In the genomic region with DNA sequence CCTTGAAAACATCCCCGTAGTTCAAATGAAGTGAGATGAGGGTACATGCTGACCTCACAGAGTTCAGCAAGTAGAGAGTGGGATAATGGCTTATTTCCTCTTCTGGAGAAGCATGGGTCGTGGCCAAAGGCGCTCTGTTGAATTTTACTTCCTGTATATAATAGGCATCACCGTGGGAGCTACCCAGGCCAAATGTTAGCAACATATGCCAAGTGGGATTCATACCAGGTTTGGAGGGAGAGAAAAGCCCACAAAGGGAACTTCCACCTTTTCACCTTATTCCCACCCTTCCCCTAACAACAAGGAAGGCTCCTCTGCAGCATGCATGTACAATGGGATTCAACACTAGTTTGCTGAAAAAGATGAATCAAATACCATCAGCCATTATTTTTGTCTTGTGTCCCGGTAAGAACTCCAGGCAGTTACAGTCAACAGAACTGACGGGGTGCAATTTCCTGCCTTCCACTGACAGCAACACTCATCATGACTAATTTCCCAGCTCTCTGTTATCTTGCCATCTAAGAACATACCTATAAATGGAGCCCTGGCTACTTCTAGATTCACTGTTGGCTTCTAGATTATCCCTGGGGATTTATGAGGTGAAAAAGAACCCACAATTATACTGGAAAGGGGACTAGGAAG, we compare ENCODE assay signal across 20 mouse cellular contexts. TPM values are rescaled to one million over a fixed set of nuclear protein-coding genes. Genes with fewer than 3 reads are reported as not detected.
DNase-seq lines count a peak whose midpoint lies in the region; ATAC-seq and TF ChIP-seq lines count a peak whose summit lies in the region.
"Had no signal": no experiment of that assay in that cellular context is flagged by ENCODE, and none has a peak within 500 bp of the region (broad histone marks: within the 10 kb centered on the region; RNA-seq: fewer than 3 reads in every experiment).

No protein-coding gene starts in this region.

- no peak overlapping the region for H3K9ac ChIP-seq in kidney, embryonic 16.5 days (replicated peaks; ENCODE audit: low read length)
- H3K9ac ChIP-seq: embryonic facial prominence, embryonic 12.5 days; heart, embryonic 12.5 days; midbrain, embryonic 12.5 days had no signal

- peak; percentile 55 for DNase-seq in kidney, adult 2 months
- DNase-seq in cerebellum, adult 11 months: peak; percentile 43
- DNase-seq in cerebellum, adult 9-11 months: peak; percentile 66
- DNase-seq in lung, postnatal 25 days (ENCODE audit: low spot score): peak; percentile 35
- no peak for DNase-seq in thymus, postnatal 10 days (ENCODE audit: low spot score in 2 of 2)
- no peak for DNase-seq in c-Kit-positive CD71-positive TER-119-positive erythroid progenitor cells, embryonic 14.5 days (ENCODE audit: low spot score)
- DNase-seq: adrenal gland, postnatal 10 days; gastrocnemius, postnatal 10 days; heart, postnatal 4 days; left cerebral cortex, postnatal 4 days; thymus, postnatal 36 days had no signal

- H3K4me1 ChIP-seq in kidney, adult 2 months (ENCODE audit: control insufficient read depth, insufficient read depth, low read length): no peaks in the 10 kb centered on the region
- no peaks in the 10 kb centered on the region for H3K4me1 ChIP-seq in kidney, embryonic 16.5 days (ENCODE audit: insufficient read depth, low read length)
- H3K4me1 ChIP-seq: embryonic facial prominence, embryonic 12.5 days; heart, embryonic 12.5 days; midbrain, embryonic 12.5 days had no signal

- no peak overlapping the region for H3K4me3 ChIP-seq in kidney, adult 2 months (ENCODE audit: insufficient read depth, low read depth, low read length)
- no peak overlapping the region for H3K4me3 ChIP-seq in kidney, embryonic 16.5 days (ENCODE audit: low read length)
- H3K4me3 ChIP-seq: embryonic facial prominence, embryonic 12.5 days; heart, embryonic 12.5 days; midbrain, embryonic 12.5 days had no signal

- H3K27me3 ChIP-seq in kidney, adult 2 months (replicated peaks; ENCODE audit: control insufficient read depth, insufficient read depth, low read length): no peaks in the 10 kb centered on the region
- no peaks in the 10 kb centered on the region for H3K27me3 ChIP-seq in kidney, embryonic 16.5 days (ENCODE audit: insufficient read depth, low read length)
- H3K27me3 ChIP-seq: embryonic facial prominence, embryonic 12.5 days; heart, embryonic 12.5 days; midbrain, embryonic 12.5 days had no signal

- H3K27ac ChIP-seq in kidney, adult 2 months (ENCODE audit: insufficient read depth, low read depth, low read length): peak overlapping the region; percentile 56; the same call in 1 of the 2 replicates
- no peak overlapping the region for H3K27ac ChIP-seq in kidney, embryonic 16.5 days (ENCODE audit: low read length)
- H3K27ac ChIP-seq: embryonic facial prominence, embryonic 12.5 days; hindbrain, postnatal 0 days; macrophage; midbrain, embryonic 12.5 days; stomach, postnatal 0 days had no signal

- no peak overlapping the region for H3K4me2 ChIP-seq in kidney, embryonic 16.5 days (replicated peaks; ENCODE audit: low read depth, low read length)
- H3K4me2 ChIP-seq: embryonic facial prominence, embryonic 12.5 days; heart, embryonic 12.5 days; liver, embryonic 11.5 days; midbrain, embryonic 12.5 days had no signal

- no peaks in the 10 kb centered on the region for H3K36me3 ChIP-seq in kidney, adult 2 months (ENCODE audit: control insufficient read depth, insufficient read depth, low read length)
- H3K36me3 ChIP-seq in kidney, embryonic 16.5 days (ENCODE audit: insufficient read depth, low read length): no peaks in the 10 kb centered on the region
- H3K36me3 ChIP-seq: embryonic facial prominence, embryonic 12.5 days; G1E; heart, embryonic 12.5 days; midbrain, embryonic 12.5 days had no signal

- no peak for TF ChIP-seq CTCF in kidney, adult 2 months (conservative IDR thresholded peaks at IDR 0.05; ENCODE audit: insufficient read depth, insufficient read length, low read depth, low read length)

- 54% methylated on average over 6 of the region's 6 CpGs for whole genome bisulfite sequencing in kidney, adult 2 months
- 63% methylated on average over 6 of the region's 6 CpGs for WGBS in kidney, embryonic 16.5 days

- no peak for TF ChIP-seq POLR2A in kidney, adult 2 months (IDR thresholded peaks at IDR 0.05; ENCODE audit: low read depth, low read length)

- ATAC-seq in kidney, embryonic 16.5 days (ENCODE audit: low FRiP score, low TSS enrichment): no peak
- ATAC-seq: hindbrain, postnatal 0 days had no signal

- H3K9me3 ChIP-seq in kidney, embryonic 16.5 days (ENCODE audit: low read length): no peaks in the 10 kb centered on the region
- H3K9me3 ChIP-seq: embryonic facial prominence, embryonic 12.5 days; G1E; heart, embryonic 12.5 days; midbrain, embryonic 12.5 days had no signal

RNA-seq across cellular contexts. Expression of gene Tll1, which starts 59.4 kb away (rescaled TPM):
- polyA plus RNA-seq in kidney, adult 2 months (2012; rRNA removed): 0.57 and 0.92 TPM in 2 replicates
- polyA plus RNA-seq in kidney, embryonic 16.5 days (2015; fragmentation: Nextera tagmentation; extraction: Ambion mirVana): 0.80 and 0.86 TPM in 2 replicates
- polyA plus RNA-seq: G1E, macrophage had no signal

Comparison
In these comparisons a context has a peak if more than half of its experiments do, and no peak if none do; other contexts are left out.
1. DNase-seq: peak in kidney, adult 2 months (single experiment), cerebellum, adult 11 months (single experiment), cerebellum, adult 9-11 months (single experiment) and lung, postnatal 25 days (single experiment); none in thymus, postnatal 10 days (0 of 2) and c-Kit-positive CD71-positive TER-119-positive erythroid progenitor cells, embryonic 14.5 days (single experiment).